Mouse (Mus musculus): ENCODE data around the gene Cd82.

GRCm38 (mm10) chr2:93410899-93411570, 51.9 kb downstream of the Cd82 start:
- TF ChIP-seq CTCF (IDR thresholded peaks at IDR 0.05; ENCODE audit: low read depth, low read length) (no peak), TAL1 (conservative IDR thresholded peaks at IDR 0.05; ENCODE audit: low read depth, low read length) (no peak), GATA1 (IDR thresholded peaks at IDR 0.05; ENCODE audit: borderline replicate concordance, low read length) (no peak)
